Mouse (Mus musculus): ENCODE data around the gene Prpf4.

The Prpf4 gene

DNA sequence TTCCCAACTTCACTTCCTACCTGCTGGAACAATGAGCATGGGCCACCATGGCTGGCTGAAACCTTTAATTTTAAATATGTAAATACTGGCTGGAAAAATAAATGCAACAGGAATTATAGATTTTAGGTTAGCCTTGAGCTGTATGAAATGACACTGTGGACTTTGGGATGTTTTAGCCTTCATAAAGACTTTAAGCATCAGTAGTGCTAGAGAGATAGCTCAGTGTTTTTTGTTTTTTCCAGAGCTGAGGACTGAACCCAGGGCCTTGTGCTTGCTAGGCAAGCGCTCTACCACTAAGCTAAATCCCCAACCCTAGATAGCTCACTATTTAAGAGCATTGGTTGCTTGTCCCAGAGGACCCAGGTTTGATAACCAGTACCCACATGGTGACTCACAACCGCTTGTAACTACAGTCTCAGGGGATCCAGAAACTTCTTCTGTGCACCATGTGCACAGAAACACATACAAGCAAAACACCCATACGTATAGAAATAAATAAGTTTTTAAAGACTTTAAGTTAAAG, 28.7 kb downstream of the Prpf4 start:
- no peak for DNase-seq (ENCODE audit: low spot score in 2 of 2)

DNA sequence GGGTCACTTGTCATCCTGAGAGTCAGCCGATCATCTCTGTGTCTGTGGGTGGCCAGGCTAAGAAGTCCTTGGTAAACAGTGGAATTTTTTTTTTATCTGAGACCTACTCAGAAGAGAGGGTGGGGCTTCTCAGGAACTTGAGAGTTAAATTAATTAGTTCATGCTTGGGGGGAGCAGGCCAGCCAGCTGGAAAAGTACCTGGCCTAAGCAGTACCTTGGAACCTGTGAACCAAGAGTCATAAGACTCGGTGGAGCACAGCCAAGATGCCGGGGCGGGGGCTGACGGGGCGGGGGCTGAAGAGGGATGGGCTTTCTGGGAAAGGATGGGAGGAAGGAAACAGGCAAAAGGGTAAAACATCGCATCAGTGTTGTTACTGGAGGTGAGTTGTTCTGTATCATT, 29.3 kb downstream of the Prpf4 start:
- DNase-seq (ENCODE audit: low spot score in 2 of 2): no peak

GRCm38 (mm10) chr4:62439793-62440192, 31.2 kb downstream of the Prpf4 start:
- no peak for DNase-seq (ENCODE audit: low spot score in 2 of 2)

- DNase-seq (ENCODE audit: low spot score in 2 of 2): no peak
These were observed 31.9 kb downstream of the Prpf4 start for GRCm38 (mm10) chr4:62440544-62440943.

GRCm38 (mm10) chr4:62440986-62441385, 32.4 kb downstream of the Prpf4 start:
- no peak for DNase-seq (ENCODE audit: low spot score in 2 of 2)

DNA sequence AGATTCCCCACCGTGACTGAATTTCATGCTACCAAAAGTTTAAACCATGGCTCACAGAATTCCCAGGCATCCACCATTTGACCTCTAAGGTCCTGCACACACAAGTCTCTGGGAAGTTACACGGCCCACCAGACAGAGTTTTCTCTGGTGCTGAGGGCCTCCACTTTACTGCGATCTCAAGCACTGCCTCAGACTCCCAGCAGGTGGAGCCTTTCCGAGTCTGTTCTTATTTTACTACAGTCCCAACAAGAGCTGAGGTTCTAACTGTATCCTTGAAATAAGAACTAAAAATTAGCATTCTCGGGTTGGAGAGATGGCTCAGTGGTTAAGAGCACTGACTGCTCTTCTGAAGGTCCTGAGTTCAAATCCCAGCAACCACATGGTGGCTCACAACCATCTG, 46.4 kb downstream of the Prpf4 start:
- no peak for DNase-seq (ENCODE audit: low spot score in 2 of 2)

GRCm38 (mm10) chr4:62459081-62459480, 50.5 kb downstream of the Prpf4 start:
- peak; percentile 39 to 72 for DNase-seq (ENCODE audit: low spot score in 2 of 2)

- DNase-seq (ENCODE audit: low spot score in 2 of 2): no peak
These were observed 51.8 kb downstream of the Prpf4 start for GRCm38 (mm10) chr4:62460348-62460747.

DNA sequence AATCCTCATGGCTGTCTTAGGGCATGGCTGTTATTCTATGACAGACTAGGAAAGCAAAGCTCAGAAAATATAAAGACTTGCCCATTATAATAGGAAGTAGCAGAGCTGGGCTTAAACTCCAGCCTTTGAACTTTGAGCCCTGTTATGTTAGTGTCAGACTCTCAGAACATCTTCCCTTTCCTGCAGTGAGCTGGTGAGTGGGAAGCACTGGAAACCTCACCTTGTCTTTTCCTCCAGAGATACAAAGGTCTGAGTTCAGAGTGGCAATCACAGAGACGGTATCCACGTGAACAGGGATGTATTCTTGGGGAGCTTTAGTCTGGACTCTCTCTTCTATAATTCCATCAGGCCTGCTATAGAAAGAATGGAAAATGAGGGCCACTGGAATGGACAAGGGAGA, 54.5 kb downstream of the Prpf4 start:
- DNase-seq (ENCODE audit: low spot score in 2 of 2): no peak

DNA sequence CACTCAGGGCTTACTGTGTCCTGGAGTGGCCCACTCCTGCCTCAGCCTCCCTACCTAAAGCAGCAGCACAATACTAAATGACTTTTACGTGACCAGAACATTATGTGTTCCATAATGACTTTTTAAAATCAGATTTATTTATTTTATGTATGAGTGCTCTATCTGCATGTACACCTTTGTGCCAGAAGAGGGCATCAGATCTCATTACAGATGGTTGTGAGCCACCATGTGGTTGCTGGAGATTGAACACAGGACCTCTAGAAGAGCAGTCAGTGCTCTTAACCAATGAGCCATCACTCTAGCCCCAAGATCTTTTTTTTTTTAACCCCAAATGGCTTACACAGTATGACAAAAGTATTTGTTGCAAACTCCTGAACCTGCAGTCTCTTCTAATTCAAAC, 59.6 kb downstream of the Prpf4 start:
- DNase-seq (ENCODE audit: low spot score in 2 of 2): no peak

- peak; percentile 72 for DNase-seq (ENCODE audit: low spot score in 2 of 2)
These were observed 62.0 kb downstream of the Prpf4 start, which contains the start of gene Wdr31 for GRCm38 (mm10) chr4:62470598-62471051. Wdr31 (minus strand) TSS chr4:62470896.

GRCm38 (mm10) chr4:62472071-62472470, 63.5 kb downstream of the Prpf4 start:
- DNase-seq (ENCODE audit: low spot score in 2 of 2): peak in 1 of 2 experiments; percentile 45

DNA sequence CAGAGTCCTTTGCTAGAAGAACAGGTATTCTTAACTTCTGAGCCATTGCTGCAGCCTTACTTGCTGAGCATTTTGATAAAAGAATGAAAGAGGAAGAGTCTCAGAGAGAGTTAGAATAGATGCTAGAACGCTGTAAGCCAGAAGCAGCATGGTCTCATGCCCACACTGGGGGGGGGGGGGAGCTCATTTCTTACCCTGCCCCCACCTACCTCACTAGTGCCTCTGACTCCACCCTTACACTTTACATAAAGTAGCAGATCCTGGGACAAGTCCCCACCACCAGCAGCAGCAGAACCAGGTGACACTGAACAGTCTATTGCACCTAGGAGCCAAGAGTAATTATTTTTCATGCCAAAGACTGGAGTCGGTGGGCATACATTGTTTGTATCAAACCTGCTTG, 66.5 kb downstream of the Prpf4 start:
- no peak for DNase-seq (ENCODE audit: low spot score in 2 of 2)

GRCm38 (mm10) chr4:62475793-62476192, 67.2 kb downstream of the Prpf4 start:
- no peak for DNase-seq (ENCODE audit: low spot score in 2 of 2)

All from right cerebral cortex, postnatal 36 days (tissue).